Mouse (Mus musculus): ENCODE measurements around the gene Plch2.

DNA sequence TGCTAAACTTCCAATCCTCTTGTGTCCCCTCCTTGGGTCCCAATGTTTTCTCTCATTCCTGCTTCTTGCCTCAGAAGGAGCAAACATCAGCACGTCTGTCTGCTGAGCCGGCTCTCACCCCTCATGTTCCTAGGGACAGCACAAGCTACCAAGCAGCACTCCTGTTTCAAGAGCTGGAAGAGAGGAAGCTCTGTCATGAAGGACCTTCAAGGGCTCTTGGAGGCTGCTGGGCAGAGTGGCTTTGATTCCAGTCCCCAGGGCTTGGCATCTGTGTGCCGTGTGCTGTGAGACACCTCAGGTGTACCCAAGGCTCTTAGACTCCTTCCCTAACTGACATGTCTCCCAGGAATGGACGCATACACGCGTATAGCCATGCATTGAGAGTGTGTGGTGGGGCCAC, 75.5 kb downstream of the Plch2 start:
- TF ChIP-seq POLR2A (IDR thresholded peaks at IDR 0.05; ENCODE audit: extremely low read depth, insufficient read depth, low read length) (no peak), CTCF (IDR thresholded peaks at IDR 0.05; ENCODE audit: extremely low read depth, insufficient read depth, low read length) (no peak)
